8 mouse cellular contexts compared by ENCODE assay signal in the genomic region with DNA sequence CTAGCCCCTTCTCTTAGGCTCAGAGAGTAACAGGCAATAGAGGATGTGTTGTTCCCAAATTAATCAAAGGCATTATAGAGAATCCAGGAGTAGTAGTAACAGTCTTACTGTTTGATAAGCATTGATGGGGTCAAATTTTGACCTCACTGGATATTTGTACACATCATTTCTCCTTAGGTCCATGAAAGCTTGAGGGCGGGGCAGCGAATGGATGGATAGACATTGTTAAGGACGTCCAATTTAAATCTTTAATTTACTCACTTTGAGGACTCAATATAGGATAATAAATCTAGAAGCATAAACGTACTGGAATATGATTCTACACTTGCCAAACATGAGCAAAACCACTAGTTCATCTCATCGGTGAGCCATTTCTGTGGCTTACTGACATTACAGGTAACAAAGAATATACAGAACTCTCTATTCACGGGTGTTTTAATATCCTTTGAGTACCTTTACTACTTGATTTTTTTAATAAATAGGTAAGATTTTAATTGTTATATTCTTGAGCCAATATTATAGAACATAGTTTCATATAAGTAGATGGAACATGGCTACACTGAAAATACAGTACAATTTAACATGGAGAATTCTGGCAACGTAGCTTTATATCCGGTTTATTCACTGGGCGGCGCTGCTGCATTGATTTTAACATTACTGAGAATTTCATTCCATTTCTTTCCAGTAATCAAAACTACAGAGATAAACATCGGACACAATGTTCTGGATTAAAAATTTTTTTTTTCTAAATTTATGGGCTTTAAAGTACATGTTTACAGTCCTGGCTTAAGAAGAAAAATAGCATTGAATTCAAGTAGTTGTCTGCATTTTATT. TPM values are rescaled to one million over a fixed set of nuclear protein-coding genes. Genes with fewer than 3 reads are reported as not detected.
A peak's percentile ranks its signal among the peaks of the same experiment; 100 is the strongest.
DNase-seq lines count a peak whose midpoint lies in the region; ATAC-seq lines count a peak whose summit lies in the region.

No protein-coding gene starts in this region.

- peak overlapping the region; percentile 57 for H3K4me3 ChIP-seq in hindbrain, embryonic 15.5 days

- peaks cover 5% of the 10 kb centered on the region; the same call in 1 of the 2 replicates for H3K4me1 ChIP-seq in hindbrain, embryonic 15.5 days (replicated peaks)

- H3K9me3 ChIP-seq in hindbrain, embryonic 15.5 days, result no peaks in the 10 kb centered on the region

- no peaks in the 10 kb centered on the region for H3K27me3 ChIP-seq in hindbrain, embryonic 15.5 days

- peak; percentile 37 for DNase-seq in ovary, postnatal 36 days (ENCODE audit: low spot score)
- no peak for DNase-seq in ovary, adult 18-20 months (ENCODE audit: low spot score)
- peak; percentile 84 to 86 for DNase-seq in cerebellum, postnatal 10 days
- peak; percentile 69 to 94 for DNase-seq in frontal cortex, adult 2 months (ENCODE audit: extremely low spot score in 1 of 2, low spot score in 1 of 2)
- DNase-seq in layer of hippocampus, postnatal 25 days (ENCODE audit: extremely low spot score in 1 of 2, low spot score in 1 of 2), result peak; percentile 40 to 86
- peak; percentile 80 for DNase-seq in lung, postnatal 14 days
- DNase-seq in right cerebral cortex, postnatal 25 days, result peak; percentile 60

- peak; percentile 32; the same call in 1 of the 2 replicates for ATAC-seq in hindbrain, embryonic 15.5 days (ENCODE audit: low FRiP score, low read depth)

- H3K4me2 ChIP-seq in hindbrain, embryonic 15.5 days, result peak overlapping the region; percentile 81

- peak overlapping the region; percentile 87 for H3K27ac ChIP-seq in hindbrain, embryonic 15.5 days (replicated peaks)

- H3K9ac ChIP-seq in hindbrain, embryonic 15.5 days, result peak overlapping the region; percentile 59

- WGBS in hindbrain, embryonic 15.5 days, result 11% methylated on average over 11 of the region's 11 CpGs

- H3K36me3 ChIP-seq in hindbrain, embryonic 15.5 days, result no peaks in the 10 kb centered on the region

RNA-seq across cellular contexts. Expression of a gene that starts 0.7 kb away (rescaled TPM):
- 2.2 TPM in 2 replicates for polyA plus RNA-seq in frontal cortex, adult 2 months (2012; rRNA removed)
- polyA plus RNA-seq in hindbrain, embryonic 15.5 days (2015; fragmentation: Nextera tagmentation; extraction: Ambion mirVana), result 13.0 and 17.0 TPM in 2 replicates
- total RNA-seq in layer of hippocampus, postnatal 25 days (2021), result 1 to 10 TPM; 5.0 to 6.5 TPM
